In the genomic region with DNA sequence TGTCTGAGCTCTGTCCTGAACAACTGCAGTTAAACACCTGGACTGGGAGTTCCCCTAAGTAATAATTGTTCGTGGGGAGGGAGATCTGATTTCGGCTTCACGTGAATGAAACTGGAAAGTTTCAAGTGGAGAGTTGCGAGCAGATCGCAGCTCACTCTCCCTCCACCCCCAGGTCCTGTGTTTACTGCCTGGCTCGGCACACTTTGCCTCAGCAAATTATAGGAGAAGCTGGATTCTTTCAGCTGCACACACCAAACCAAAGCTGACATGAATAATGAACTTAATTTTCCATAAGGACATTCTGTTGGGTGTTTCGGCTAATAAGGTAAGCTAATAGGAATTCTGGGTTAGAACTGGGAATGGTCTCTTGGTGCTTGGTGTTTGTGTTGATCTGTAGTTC, we compare ENCODE assay signal across 14 mouse cellular contexts.
DNase-seq lines count a peak whose midpoint lies in the region; ATAC-seq and TF ChIP-seq lines count a peak whose summit lies in the region.
"Had no signal": no experiment of that assay in that cellular context is flagged by ENCODE, and none has a peak within 500 bp of the region (broad histone marks: within the 10 kb centered on the region; RNA-seq: fewer than 3 reads in every experiment).

No protein-coding gene starts in this region.

- no peak for TF ChIP-seq CTCF in left cerebral cortex, adult 2 months (IDR thresholded peaks at IDR 0.05)

- ATAC-seq in frontal cortex, adult (ENCODE audit: low TSS enrichment) = peak; percentile 45
- ATAC-seq in intestine, embryonic 16.5 days = no peak
- ATAC-seq in stomach, embryonic 15.5 days (ENCODE audit: insufficient read depth, low FRiP score, low read depth) = no peak
- ATAC-seq: liver, embryonic 12.5 days had no signal

- no peaks in the 10 kb centered on the region for H3K36me3 ChIP-seq in intestine, embryonic 16.5 days (ENCODE audit: control insufficient read depth, insufficient read depth, low read length)
- H3K36me3 ChIP-seq in stomach, embryonic 15.5 days = no peaks in the 10 kb centered on the region
- H3K36me3 ChIP-seq: hindbrain, embryonic 13.5 days; liver, embryonic 12.5 days had no signal

- no peaks in the 10 kb centered on the region for H3K27me3 ChIP-seq in intestine, embryonic 16.5 days (replicated peaks; ENCODE audit: control insufficient read depth, insufficient read depth, low read length)
- no peaks in the 10 kb centered on the region for H3K27me3 ChIP-seq in stomach, embryonic 15.5 days (replicated peaks)
- H3K27me3 ChIP-seq: hindbrain, embryonic 13.5 days; liver, embryonic 12.5 days had no signal

- H3K9ac ChIP-seq in intestine, embryonic 16.5 days (ENCODE audit: low read depth, low read length) = no peak overlapping the region
- H3K9ac ChIP-seq in stomach, embryonic 15.5 days = no peak overlapping the region
- H3K9ac ChIP-seq: hindbrain, embryonic 13.5 days; liver, embryonic 12.5 days had no signal

- intact Hi-C loops in left cerebral cortex, adult 2 months (cut with DNase I) = no loop called here
- intact Hi-C loops in left cerebral cortex, postnatal 14 days (cut with DNase I) = no loop called here

- H3K4me3 ChIP-seq in left cerebral cortex, adult 2 months = peak overlapping the region; percentile 29
- no peak overlapping the region for H3K4me3 ChIP-seq in intestine, embryonic 16.5 days (ENCODE audit: low read length)
- H3K4me3 ChIP-seq in stomach, embryonic 15.5 days (replicated peaks) = no peak overlapping the region
- H3K4me3 ChIP-seq: hindbrain, embryonic 13.5 days; liver, embryonic 12.5 days had no signal

- peak overlapping the region; percentile 77 for H3K27ac ChIP-seq in left cerebral cortex, adult 2 months
- H3K27ac ChIP-seq in intestine, embryonic 16.5 days (ENCODE audit: low read length) = no peak overlapping the region
- no peak overlapping the region for H3K27ac ChIP-seq in stomach, embryonic 15.5 days
- H3K27ac ChIP-seq: hindbrain, embryonic 13.5 days; liver, embryonic 12.5 days had no signal

- DNase-seq in frontal cortex, postnatal 10 days (ENCODE audit: low spot score in 2 of 2) = no peak
- no peak for DNase-seq in left cerebral cortex, adult 2 months (ENCODE audit: extremely low spot score in 1 of 2, low spot score in 2 of 2)
- no peak for DNase-seq in left cerebral cortex, postnatal 14 days (ENCODE audit: low spot score in 2 of 2)
- DNase-seq in adrenal gland, adult 2 months = no peak
- DNase-seq in kidney, postnatal 14 days = no peak
- DNase-seq: cerebellum, adult 9-11 months; kidney, postnatal 10 days; layer of hippocampus, postnatal 36 days; thymus, adult 2 months had no signal

- WGBS in intestine, embryonic 16.5 days = 39% methylated on average over 7 of the region's 7 CpGs
- 28% methylated on average over 7 of the region's 7 CpGs for WGBS in stomach, embryonic 15.5 days

- no peaks in the 10 kb centered on the region for H3K9me3 ChIP-seq in intestine, embryonic 16.5 days (ENCODE audit: control insufficient read depth, low read length)
- H3K9me3 ChIP-seq in stomach, embryonic 15.5 days = no peaks in the 10 kb centered on the region
- H3K9me3 ChIP-seq: hindbrain, embryonic 13.5 days had no signal

- H3K4me2 ChIP-seq in intestine, embryonic 16.5 days (ENCODE audit: low read depth, low read length) = 0 out of 2 replicates have a peak overlapping the region, but pooled peaks have one; percentile 3
- H3K4me2 ChIP-seq in stomach, embryonic 15.5 days = peak overlapping the region; percentile 25
- H3K4me2 ChIP-seq: hindbrain, embryonic 13.5 days; liver, embryonic 12.5 days had no signal

- H3K4me1 ChIP-seq in intestine, embryonic 16.5 days (ENCODE audit: control insufficient read depth, insufficient read depth, low read length) = no peaks in the 10 kb centered on the region
- no peaks in the 10 kb centered on the region for H3K4me1 ChIP-seq in stomach, embryonic 15.5 days
- H3K4me1 ChIP-seq: hindbrain, embryonic 13.5 days; liver, embryonic 12.5 days had no signal
